Mouse (Mus musculus) layer of hippocampus, adult 8-10 months (tissue): ENCODE data around the gene Cfap300. TPM values are rescaled to one million over a fixed set of nuclear protein-coding genes. Genes with fewer than 3 reads are reported as not detected.

ENCODE experiments used
- DNase-seq, 2 experiments: peaks; one replicate each; pipeline ENCODE4 v3.0.0; 2022; ENCODE audit warnings: low spot score in 2 of 2
- total RNA-seq, 4 experiments: library from RNA; stranded (reverse); gene quantifications; 2 replicates each; pipeline ENCODE4 v1.2.4; 2022

Cfap300 gene
- total RNA-seq, 4 experiments from 2014 or later = 10.0 to 13.5 (median 13.0) TPM

GRCm38 (mm10) chr9:7984287-7984686, 58.3 kb downstream of the Cfap300 start:
- no peak for DNase-seq

GRCm38 (mm10) chr9:7983665-7984064, 59.0 kb downstream of the Cfap300 start:
- DNase-seq = no peak

- no peak for DNase-seq
These were observed 62.5 kb downstream of the Cfap300 start for GRCm38 (mm10) chr9:7980162-7980561.

GRCm38 (mm10) chr9:7979153-7979916, 63.3 kb downstream of the Cfap300 start:
- no peak for DNase-seq

GRCm38 (mm10) chr9:7978502-7978901, 64.1 kb downstream of the Cfap300 start:
- DNase-seq = no peak

GRCm38 (mm10) chr9:7977587-7977986, 65.0 kb downstream of the Cfap300 start:
- no peak for DNase-seq

DNA sequence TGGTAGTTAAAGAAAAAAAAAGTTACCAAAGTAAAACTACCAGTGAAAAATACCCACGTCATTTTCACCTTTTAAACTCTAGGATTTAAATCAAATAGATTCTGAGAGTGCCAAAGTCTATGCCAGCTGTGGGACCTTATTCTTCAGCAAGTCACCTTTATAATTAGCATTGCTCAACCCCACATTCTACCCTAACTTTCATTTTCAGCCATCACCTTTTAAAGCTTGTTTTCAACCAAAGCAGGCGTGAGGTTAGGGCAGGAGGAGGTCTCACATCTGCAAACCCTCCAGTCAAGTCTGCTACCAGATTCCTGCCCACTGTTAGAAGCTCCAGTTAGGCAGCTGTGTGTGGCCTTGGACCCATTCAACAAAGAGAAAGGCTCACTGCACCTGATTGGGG, 70.6 kb downstream of the Cfap300 start:
- no peak for DNase-seq

Other genes starting within 250 kb of the Cfap300 start
- gene Birc2, start 205.8 kb downstream of the Cfap300 start, total RNA-seq = 10 to 100 TPM; 29.8 to 40.3 (median 34.9) TPM
- gene Birc3, start 169.6 kb downstream of the Cfap300 start, total RNA-seq = 1 to 10 TPM; 2.3 to 5.4 (median 3.6) TPM
- 10 to 100 TPM; 18.3 to 22.7 (median 19.8) TPM for gene Yap1, start 38.2 kb downstream of the Cfap300 start, total RNA-seq
- 10 to 100 TPM; 13.6 to 24.6 (median 18.1) TPM for gene Cep126, start 91.5 kb upstream of the Cfap300 start, total RNA-seq